Mouse (Mus musculus) liver, embryonic 14.5 days (tissue): ENCODE measurements at regions not wholly inside any gene's neighbourhood (a gene's known extent, or its start where the extent isn't known, plus 50 kb on each side); places are given as distances from the start of the nearest gene placed in this dataset.

Experiments used
- ATAC-seq: fragments of 200-750 bp; cut with Nextera tagmentation; 2 replicates; pipeline ENCODE4 v1.8.0; 2017; ENCODE audit warnings: moderate number of reproducible peaks, mild to moderate bottlenecking, moderate library complexity; ENCODE audit not compliant: insufficient read depth
- DNase-seq, 3 experiments: peaks; one replicate each; pipeline ENCODE4 v3.0.0-alpha.2; 2012 to 2013; ENCODE audit warnings: low read depth in 3 of 3, low spot score in 3 of 3
- H3K27ac ChIP-seq: fragments of 300-500 bp; sonication (generic); 2 replicates; pipeline ENCODE4 v1.5.1; 2014; ENCODE audit warnings: moderate library complexity, mild to moderate bottlenecking, control low read depth, inconsistent platforms
- H3K27me3 ChIP-seq: fragments of 300-500 bp; sonication (generic); 2 replicates; pipeline ENCODE4 v1.6.1; 2014; ENCODE audit warnings: mild to moderate bottlenecking, low read length, moderate library complexity; ENCODE audit not compliant: control insufficient read depth, insufficient read depth
- H3K36me3 ChIP-seq: fragments of 300-500 bp; sonication (generic); replicated peaks from 2 replicates; pipeline ENCODE4 v1.6.1; 2014; ENCODE audit warnings: low read depth; ENCODE audit not compliant: control insufficient read depth, insufficient read depth
- H3K4me1 ChIP-seq, 2 experiments: fragments of 200-500 bp in 1 of 2; fragments of 300-500 bp in 1 of 2; sonication (generic) in 1 of 2; replicated peaks; 2 replicates each; pipeline ENCODE4 v1.6.1; 2012 to 2014; ENCODE audit warnings: antibody characterized with exemption in 1 of 2, inconsistent platforms in 1 of 2, low read length in 1 of 2; ENCODE audit not compliant: control insufficient read depth in 2 of 2, insufficient read depth in 2 of 2
- H3K4me2 ChIP-seq: fragments of 300-500 bp; sonication (generic); 2 replicates; pipeline ENCODE4 v1.6.1; 2014; ENCODE audit warnings: low read depth, mild to moderate bottlenecking, control low read depth, moderate library complexity
- H3K4me3 ChIP-seq, 2 experiments: fragments of 200-500 bp in 1 of 2; fragments of 300-500 bp in 1 of 2; sonication (generic) in 1 of 2; 2 replicates each; pipeline ENCODE4 v1.5.1; 2012 to 2014; ENCODE audit warnings: low read depth in 2 of 2, low read length in 2 of 2, mild to moderate bottlenecking in 2 of 2, control low read depth in 1 of 2, inconsistent platforms in 1 of 2, moderate library complexity in 1 of 2; ENCODE audit not compliant: insufficient read depth in 1 of 2
- H3K9ac ChIP-seq: fragments of 300-500 bp; sonication (generic); replicated peaks from 2 replicates; pipeline ENCODE4 v1.6.1; 2014; ENCODE audit warnings: mild to moderate bottlenecking, control low read depth, moderate library complexity
- H3K9me3 ChIP-seq: fragments of 300-500 bp; sonication (generic); 2 replicates; pipeline ENCODE4 v1.6.1; 2016; ENCODE audit warnings: low read length, mixed read lengths; ENCODE audit not compliant: control insufficient read depth
- CTCF ChIP-seq: IDR thresholded peaks from 2 replicates; pipeline ENCODE4 v1.5.1; 2016; ENCODE audit warnings: antibody characterized with exemption, low read depth, control low read depth
- EP300 ChIP-seq: IDR thresholded peaks from 2 replicates; pipeline ENCODE4 v1.6.1; 2016; ENCODE audit warnings: antibody characterized with exemption, low read depth
- WGBS: fragments of 180-500 bp; shearing (Covaris S2); extraction: QIAGEN DNeasy Blood & Tissue Kit; methylation state at CpG from one replicate; pipeline ENCODE4 v1.1.7; 2014; ENCODE audit not compliant: insufficient replicate concordance; 5-methylcytosine and 5-hydroxymethylcytosine counted together

DNA sequence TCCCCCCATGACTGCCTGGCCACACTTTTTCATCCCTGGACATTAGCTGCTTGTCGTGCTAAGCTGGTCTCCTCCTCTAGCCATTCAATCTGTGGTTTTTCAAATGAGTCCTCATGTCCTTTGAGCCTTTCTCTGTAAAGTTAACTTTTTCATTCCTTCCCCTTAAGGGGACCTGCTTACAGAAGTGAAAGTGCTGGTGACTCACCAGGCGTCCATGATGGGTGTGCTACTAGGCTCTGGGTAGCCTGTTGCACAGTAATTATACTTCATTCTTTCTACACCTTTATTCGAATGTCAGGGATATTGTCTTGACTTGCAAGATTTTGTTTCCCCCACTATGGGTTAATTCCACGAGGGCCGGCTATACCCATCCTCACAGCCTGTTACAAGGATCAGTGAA, 63.2 kb downstream of the Gm26897 start:
- Histone ChIP-seq H3K27ac (no peak overlapping the region), H3K9me3 (no peaks in the 10 kb centered on the region), H3K4me2 (no peak overlapping the region), H3K4me1 (no peaks in the 10 kb centered on the region; a peak in 1 of 4 replicates), H3K4me3 (no peak overlapping the region), H3K36me3 (no peaks in the 10 kb centered on the region), H3K27me3 (no peaks in the 10 kb centered on the region), H3K9ac (no peak overlapping the region)
- WGBS, result 59% methylated on average over 5 of the region's 5 CpGs
- TF ChIP-seq CTCF (no peak), EP300 (no peak)
- no peak for DNase-seq
- ATAC-seq, result no peak

DNA sequence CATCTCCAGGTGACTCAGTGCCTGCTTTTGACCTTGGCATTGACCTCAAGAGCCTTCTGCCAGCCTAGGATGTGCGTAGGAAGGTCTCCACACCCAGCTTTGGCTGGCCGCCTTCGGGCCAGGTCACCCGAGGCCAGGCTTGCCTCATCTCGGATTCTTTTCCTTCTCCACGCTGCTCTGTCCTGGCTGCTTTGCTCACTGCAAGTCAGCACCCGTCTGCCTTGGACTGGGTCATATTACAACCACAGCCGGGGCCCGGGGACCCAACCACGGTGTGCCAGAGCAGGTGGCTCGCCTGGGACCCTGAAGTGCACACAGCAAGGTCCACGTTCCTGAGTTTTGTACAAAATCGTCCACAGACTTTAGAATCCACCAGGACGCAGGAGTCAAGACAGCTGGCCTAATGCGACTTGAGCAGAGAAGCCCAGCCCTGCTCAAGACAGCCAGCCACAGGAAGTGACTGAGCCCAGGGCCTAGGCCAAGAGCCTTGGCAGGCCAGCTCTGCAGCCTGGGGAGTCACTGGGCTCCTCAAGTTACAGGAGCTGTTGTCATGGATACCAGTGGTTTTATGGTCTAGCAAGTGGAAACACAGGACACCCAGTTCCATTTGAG, 66.1 kb downstream of the Gm26897 start:
- TF ChIP-seq EP300 (no peak), CTCF (no peak)
- DNase-seq, result no peak
- Histone ChIP-seq H3K9ac (no peak overlapping the region), H3K9me3 (no peaks in the 10 kb centered on the region), H3K27me3 (no peaks in the 10 kb centered on the region), H3K27ac (no peak overlapping the region), H3K4me3 (no peak overlapping the region), H3K4me2 (no peak overlapping the region), H3K4me1 (no peaks in the 10 kb centered on the region), H3K36me3 (no peaks in the 10 kb centered on the region)
- ATAC-seq, result no peak
- 26% methylated on average over 15 of the region's 15 CpGs for WGBS

DNA sequence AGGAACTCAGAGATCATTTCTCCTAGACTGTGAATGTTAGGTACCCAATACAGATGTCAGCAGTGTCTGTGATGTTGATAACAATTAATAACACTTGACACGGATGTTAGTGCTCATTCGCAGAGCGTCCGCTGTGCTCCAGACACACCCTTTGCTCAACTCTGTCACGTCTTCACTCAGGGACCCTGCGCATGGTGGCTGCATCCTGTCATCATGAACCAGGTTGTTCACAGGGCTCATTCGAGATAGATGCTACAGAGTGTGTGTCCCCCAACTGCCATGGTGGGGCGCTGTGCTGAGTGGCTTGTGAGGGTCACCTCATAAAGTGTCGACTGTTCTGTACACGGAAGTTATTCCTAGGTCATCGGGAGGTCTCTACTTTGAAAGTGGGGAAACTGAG, 66.8 kb downstream of the Gm26897 start:
- Histone ChIP-seq H3K9me3 (no peaks in the 10 kb centered on the region), H3K36me3 (no peaks in the 10 kb centered on the region), H3K4me2 (no peak overlapping the region), H3K9ac (no peak overlapping the region), H3K27ac (no peak overlapping the region), H3K4me3 (no peak overlapping the region), H3K27me3 (no peaks in the 10 kb centered on the region), H3K4me1 (no peaks in the 10 kb centered on the region)
- ATAC-seq (no peak), DNase-seq (no peak)
- no peak for TF ChIP-seq EP300
- TF ChIP-seq CTCF, result no peak
- 63% methylated on average over 11 of the region's 11 CpGs for WGBS

DNA sequence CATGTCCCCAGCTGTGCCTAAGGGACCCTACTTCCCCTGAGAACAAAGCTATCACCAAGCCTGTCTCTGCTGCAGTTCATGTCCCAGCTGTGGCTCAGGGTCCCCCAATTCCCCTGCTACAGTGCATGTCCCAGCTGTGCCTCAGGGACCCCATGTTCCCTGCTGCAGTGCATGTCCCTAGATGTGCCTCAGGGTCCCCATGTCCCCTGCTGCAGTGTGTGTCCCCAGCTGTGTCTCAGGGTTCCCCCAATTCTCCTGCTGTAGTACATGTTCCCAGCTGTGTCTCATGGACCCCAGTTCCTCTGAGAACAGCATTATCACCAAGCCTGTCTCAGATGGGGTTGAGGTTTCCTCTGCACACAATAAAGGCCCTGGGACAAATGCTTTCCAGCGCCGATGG, 67.3 kb downstream of the Gm26897 start:
- no peaks in the 10 kb centered on the region for H3K9me3 ChIP-seq
- ATAC-seq, result no peak
- H3K36me3 ChIP-seq, result no peaks in the 10 kb centered on the region
- no peak overlapping the region for H3K4me3 ChIP-seq
- no peaks in the 10 kb centered on the region for H3K4me1 ChIP-seq
- H3K9ac ChIP-seq, result no peak overlapping the region
- no peak overlapping the region for H3K4me2 ChIP-seq
- no peak overlapping the region for H3K27ac ChIP-seq
- 32% methylated on average over 2 of the region's 2 CpGs for WGBS
- DNase-seq, result no peak
- TF ChIP-seq CTCF (no peak), EP300 (no peak)
- H3K27me3 ChIP-seq, result no peaks in the 10 kb centered on the region

DNA sequence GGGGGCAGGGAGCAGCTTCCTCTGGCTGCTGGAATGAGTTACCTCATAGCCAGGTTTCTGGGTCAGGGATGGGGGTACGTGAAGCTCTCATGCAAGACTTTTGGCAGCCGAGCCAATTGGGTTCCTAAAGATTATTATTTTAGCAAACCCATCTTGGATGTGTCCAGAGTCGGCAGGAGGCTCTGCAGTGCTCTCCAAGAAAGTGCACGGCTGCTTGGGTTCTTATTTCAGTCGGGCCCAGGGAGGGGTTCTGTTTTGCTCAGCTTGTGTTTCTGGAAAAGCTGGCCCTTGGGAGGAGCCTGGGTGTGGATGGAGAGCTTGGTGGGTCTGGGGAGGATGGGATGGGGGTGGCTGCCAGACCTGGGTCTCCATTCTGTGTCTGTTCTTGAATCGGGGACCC, 70.8 kb downstream of the Gm26897 start:
- no peak overlapping the region for H3K27ac ChIP-seq
- TF ChIP-seq EP300, result no peak
- TF ChIP-seq CTCF, result no peak
- WGBS, result 51% methylated on average over 6 of the region's 6 CpGs

More for the DNA sequence above, 70.8 kb downstream of the Gm26897 start:
- no peak overlapping the region for H3K4me2 ChIP-seq
- DNase-seq (no peak), ATAC-seq (no peak)
- no peaks in the 10 kb centered on the region for H3K36me3 ChIP-seq
- no peaks in the 10 kb centered on the region for H3K9me3 ChIP-seq
- no peaks in the 10 kb centered on the region for H3K4me1 ChIP-seq
- H3K9ac ChIP-seq, result no peak overlapping the region
- no peak overlapping the region for H3K4me3 ChIP-seq
- H3K27me3 ChIP-seq, result no peaks in the 10 kb centered on the region
